Mouse (Mus musculus) bone marrow, adult 2 months (tissue): Measurements from ENCODE around the gene Lsm14b. TPM values are rescaled to one million over a fixed set of nuclear protein-coding genes. Genes with fewer than 3 reads are reported as not detected.

Source experiments
- H3K27ac ChIP-seq: fragments of 200-500 bp; 2 replicates; pipeline ENCODE4 v1.5.1; 2012; ENCODE audit warnings: low read depth, mild to moderate bottlenecking, control low read depth, inconsistent platforms, low read length; ENCODE audit not compliant: control insufficient read depth, poor library complexity, insufficient read depth
- H3K4me1 ChIP-seq: fragments of 200-500 bp; 2 replicates; pipeline ENCODE4 v1.6.1; 2011; ENCODE audit warnings: low read length; ENCODE audit not compliant: control insufficient read depth, insufficient read depth
- H3K4me3 ChIP-seq: fragments of 200-500 bp; replicated peaks from 2 replicates; pipeline ENCODE3; 2011; ENCODE audit warnings: mild to moderate bottlenecking, low read depth, low read length, control low read depth; ENCODE audit not compliant: control insufficient read depth
- CTCF ChIP-seq: fragments of 200-500 bp; IDR thresholded peaks from 2 replicates; pipeline ENCODE4 v1.5.1; 2011; ENCODE audit warnings: low read length, control low read depth; ENCODE audit not compliant: control insufficient read depth, insufficient read depth
- POLR2A ChIP-seq: fragments of 200-500 bp; IDR thresholded peaks from 2 replicates; pipeline ENCODE4 v1.6.1; 2011; ENCODE audit warnings: low read depth, mild to moderate bottlenecking, control low read depth, low read length, borderline replicate concordance; ENCODE audit not compliant: control insufficient read depth
- WGBS: fragments of 180-500 bp; shearing (Covaris S2); methylation state at CpG from one replicate; pipeline ENCODE4 v1.1.7; 2018; 5-methylcytosine and 5-hydroxymethylcytosine counted together
- polyA plus RNA-seq: library from polyadenylated mRNA; stranded (reverse); fragments of >200 nt; gene quantifications from 2 replicates; pipeline ENCODE4 v1.2.4, GENCODE M21; 2011; ENCODE audit warnings: low replicate concordance; ENCODE audit not compliant: missing spikeins, insufficient read depth, insufficient read length

Lsm14b gene
- 19.9 and 37.9 TPM in 2 replicates for polyA plus RNA-seq

GRCm38 (mm10) chr2:180024401-180025098, at the start of gene Lsm14b:
Gene Lsm14b (plus strand): TSS chr2:180024987.
- Histone ChIP-seq H3K4me1 (peaks cover 2% of the 10 kb centered on the region; the same call in 1 of the 2 replicates), H3K4me3 (peak within 1 kb of the TSS; percentile 92), H3K27ac (peak within 1 kb of the TSS; percentile 92)
- 1% methylated on average over 80 of the region's 80 CpGs for WGBS
- TF ChIP-seq POLR2A, result peak; percentile 67; the same call in 1 of the 2 replicates
- TF ChIP-seq CTCF, result no peak

- Histone ChIP-seq H3K27ac (no peak overlapping the region; the same call in 1 of the 2 replicates), H3K4me3 (no peak overlapping the region), H3K4me1 (peaks cover 12% of the 10 kb centered on the region)
- WGBS, result 41% methylated on average over 82 of the region's 82 CpGs
- no peak for TF ChIP-seq POLR2A
Measured at GRCm38 (mm10) chr2:179975851-179976250, 48.9 kb upstream of the Lsm14b start.

GRCm38 (mm10) chr2:179976295-179976627, 48.5 kb upstream of the Lsm14b start:
- WGBS, result 11% methylated on average over 54 of the region's 54 CpGs
- TF ChIP-seq POLR2A (no peak), CTCF (no peak)
- H3K27ac ChIP-seq, result peak overlapping the region; percentile 94
- H3K4me3 ChIP-seq, result peak overlapping the region; percentile 98
- H3K4me1 ChIP-seq, result peaks cover 12% of the 10 kb centered on the region

GRCm38 (mm10) chr2:179976628-179977343, 48.0 kb upstream of the Lsm14b start, which contains the start of gene Taf4:
Gene Taf4 (minus strand): TSS chr2:179976646.
- H3K4me1 ChIP-seq, result peaks cover 10% of the 10 kb centered on the region
- H3K4me3 ChIP-seq, result peak within 1 kb of the TSS; percentile 98
- WGBS, result under 1% methylated on average over 77 of the region's 84 CpGs
- TF ChIP-seq CTCF (no peak), POLR2A (peak; percentile 100)
- H3K27ac ChIP-seq, result peak within 1 kb of the TSS; percentile 97

- peak overlapping the region; percentile 86 for H3K4me3 ChIP-seq
- TF ChIP-seq CTCF (no peak), POLR2A (no peak)
- peak overlapping the region; percentile 97; the same call in 1 of the 2 replicates for H3K27ac ChIP-seq
- 10% methylated on average over 10 of the region's 10 CpGs for WGBS
- peaks cover 8% of the 10 kb centered on the region for H3K4me1 ChIP-seq
Measured at GRCm38 (mm10) chr2:179977344-179978025, 47.3 kb upstream of the Lsm14b start.

- H3K4me3 ChIP-seq, result no peak overlapping the region
- no peak overlapping the region for H3K27ac ChIP-seq
- H3K4me1 ChIP-seq, result peaks cover 5% of the 10 kb centered on the region; the same call in 1 of the 2 replicates
- TF ChIP-seq POLR2A (no peak), CTCF (no peak)
- 89% methylated on average over 3 of the region's 3 CpGs for WGBS
Measured at GRCm38 (mm10) chr2:179978250-179978649, 46.5 kb upstream of the Lsm14b start.

- H3K4me3 ChIP-seq, result no peak overlapping the region
- 50% methylated on average over 8 of the region's 8 CpGs for whole genome bisulfite sequencing
- peaks cover 2% of the 10 kb centered on the region for H3K4me1 ChIP-seq
- TF ChIP-seq CTCF, result no peak
- no peak for TF ChIP-seq POLR2A
- H3K27ac ChIP-seq, result no peak overlapping the region
Measured at GRCm38 (mm10) chr2:179979836-179980235, 45.0 kb upstream of the Lsm14b start.

- Histone ChIP-seq H3K4me3 (no peak overlapping the region), H3K27ac (no peak overlapping the region), H3K4me1 (peaks cover 2% of the 10 kb centered on the region)
- 61% methylated on average over 4 of the region's 4 CpGs for WGBS
- TF ChIP-seq CTCF, result no peak
Measured at GRCm38 (mm10) chr2:179980616-179981015, 44.2 kb upstream of the Lsm14b start.

GRCm38 (mm10) chr2:179982715-179983114, 42.1 kb upstream of the Lsm14b start:
- TF ChIP-seq CTCF (no peak), POLR2A (no peak)
- 87% methylated on average over 3 of the region's 3 CpGs for WGBS
- no peak overlapping the region for H3K27ac ChIP-seq
- peaks cover 2% of the 10 kb centered on the region for H3K4me1 ChIP-seq
- no peak overlapping the region for H3K4me3 ChIP-seq
